Mouse (Mus musculus) stomach, postnatal 0 days (tissue): ENCODE results near the gene Klb. TPM values are rescaled to one million over a fixed set of nuclear protein-coding genes. Genes with fewer than 3 reads are reported as not detected.
A peak's percentile ranks its signal among the peaks of the same experiment; 100 is the strongest.
"Not testable (repeated sequence)": the region's sequence is repeated elsewhere in the genome, so short reads cannot be mapped to it uniquely, and the experiment has no call there.

Experiments used
- ATAC-seq: fragments of 200-750 bp; cut with Nextera tagmentation; 2 replicates; pipeline ENCODE4 v1.8.0; 2017; ENCODE audit not compliant: low FRiP score, low TSS enrichment
- DNase-seq: peaks from one replicate; pipeline ENCODE4 v3.0.0-alpha.2; 2016; ENCODE audit warnings: low spot score
- H3K27ac ChIP-seq: fragments of 300-500 bp; sonication (generic); replicated peaks from 2 replicates; pipeline ENCODE4 v1.5.1; 2014; ENCODE audit warnings: mild to moderate bottlenecking, control low read depth
- H3K27me3 ChIP-seq: fragments of 300-500 bp; sonication (generic); 2 replicates; pipeline ENCODE4 v1.6.1; 2014; ENCODE audit warnings: low read length; ENCODE audit not compliant: control insufficient read depth, insufficient read depth
- H3K36me3 ChIP-seq: fragments of 300-500 bp; sonication (generic); 2 replicates; pipeline ENCODE4 v1.6.1; 2014; ENCODE audit warnings: low read length, mixed read lengths; ENCODE audit not compliant: control insufficient read depth, insufficient read depth
- H3K4me1 ChIP-seq: fragments of 300-500 bp; sonication (generic); replicated peaks from 2 replicates; pipeline ENCODE4 v1.6.1; 2014; ENCODE audit warnings: antibody characterized with exemption; ENCODE audit not compliant: control insufficient read depth, insufficient read depth
- H3K4me2 ChIP-seq: fragments of 300-500 bp; sonication (generic); replicated peaks from 2 replicates; pipeline ENCODE4 v1.6.1; 2014; ENCODE audit warnings: low read depth, mild to moderate bottlenecking, control low read depth, moderate library complexity
- H3K4me3 ChIP-seq: fragments of 300-500 bp; sonication (generic); 2 replicates; pipeline ENCODE4 v1.5.1; 2014; ENCODE audit warnings: low read depth, low read length, control low read depth
- H3K9ac ChIP-seq: fragments of 300-500 bp; sonication (generic); 2 replicates; pipeline ENCODE4 v1.6.1; 2014; ENCODE audit warnings: mild to moderate bottlenecking, low read length, control low read depth, mixed read lengths
- H3K9me3 ChIP-seq: fragments of 300-500 bp; sonication (generic); 2 replicates; pipeline ENCODE4 v1.6.1; 2016; ENCODE audit warnings: low read length; ENCODE audit not compliant: control insufficient read depth
- CTCF ChIP-seq: IDR thresholded peaks from 2 replicates; pipeline ENCODE4 v1.5.1; 2016; ENCODE audit warnings: antibody characterized with exemption, low read depth, mild to moderate bottlenecking, moderate library complexity
- EP300 ChIP-seq: optimal IDR thresholded peaks from 2 replicates; pipeline ENCODE3; 2016; ENCODE audit warnings: antibody characterized with exemption
- WGBS: fragments of 180-500 bp; shearing (Covaris S2); extraction: QIAGEN DNeasy Blood & Tissue Kit; methylation state at CpG from one replicate; pipeline ENCODE4 v1.1.7; 2014; 5-methylcytosine and 5-hydroxymethylcytosine counted together
- polyA plus RNA-seq: library from polyadenylated mRNA; unstranded; fragments of >200 nt; fragmentation: Nextera tagmentation; extraction: Ambion mirVana; gene quantifications from 2 replicates; pipeline ENCODE4 v1.2.1, GENCODE M21; 2015

Gene Klb
- 0.24 and 0.25 TPM in 2 replicates for polyA plus RNA-seq

GRCm38 (mm10) chr5:65348168-65348567, at the start of gene Klb:
TSS of gene Klb (plus strand) at chr5:65348314.
- Histone ChIP-seq H3K4me1 (no peaks in the 10 kb centered on the region), H3K9ac (peak within 1 kb of the TSS; percentile 27; the same call in 1 of the 2 replicates), H3K27me3 (no peaks in the 10 kb centered on the region), H3K36me3 (no peaks in the 10 kb centered on the region), H3K27ac (no peak within 1 kb of the TSS), H3K4me3 (peak within 1 kb of the TSS; percentile 15), H3K9me3 (no peaks in the 10 kb centered on the region), H3K4me2 (peak within 1 kb of the TSS; percentile 36)
- no peak for ATAC-seq
- no peak for TF ChIP-seq CTCF
- TF ChIP-seq EP300 = no peak
- DNase-seq = peak; percentile 14
- 48% methylated on average over 15 of the region's 15 CpGs for WGBS

GRCm38 (mm10) chr5:65299623-65300022, 48.5 kb upstream of the Klb start:
- 86% methylated on average over 1 of the region's 1 CpGs for WGBS
- H3K36me3 ChIP-seq, H3K9ac ChIP-seq, H3K27ac ChIP-seq, H3K27me3 ChIP-seq, H3K4me1 ChIP-seq, DNase-seq, ATAC-seq, H3K4me2 ChIP-seq, H3K9me3 ChIP-seq, H3K4me3 ChIP-seq: not testable (repeated sequence)

GRCm38 (mm10) chr5:65300121-65300520, 48.0 kb upstream of the Klb start:
- TF ChIP-seq EP300 = no peak
- TF ChIP-seq CTCF = no peak
- H3K4me3 ChIP-seq = no peak overlapping the region
- H3K36me3 ChIP-seq = peaks cover 2% of the 10 kb centered on the region; the same call in 1 of the 2 replicates
- ATAC-seq (no peak), DNase-seq (no peak)
- H3K9ac ChIP-seq = no peak overlapping the region
- no peaks in the 10 kb centered on the region for H3K9me3 ChIP-seq
- H3K4me2 ChIP-seq = no peak overlapping the region
- 94% methylated on average over 9 of the region's 9 CpGs for WGBS
- H3K4me1 ChIP-seq = no peaks in the 10 kb centered on the region
- H3K27ac ChIP-seq = no peak overlapping the region
- no peaks in the 10 kb centered on the region for H3K27me3 ChIP-seq

- 79% methylated on average over 9 of the region's 9 CpGs for WGBS
- Histone ChIP-seq H3K9ac (no peak overlapping the region), H3K27ac (no peak overlapping the region), H3K4me3 (no peak overlapping the region), H3K4me1 (no peaks in the 10 kb centered on the region), H3K9me3 (no peaks in the 10 kb centered on the region), H3K27me3 (no peaks in the 10 kb centered on the region), H3K36me3 (peaks cover 4% of the 10 kb centered on the region; the same call in 1 of the 2 replicates), H3K4me2 (no peak overlapping the region)
- DNase-seq (no peak), ATAC-seq (no peak)
- TF ChIP-seq CTCF (no peak), EP300 (no peak)
Observed at GRCm38 (mm10) chr5:65305516-65305915, 42.6 kb upstream of the Klb start.

- no peak for ATAC-seq
- H3K4me3 ChIP-seq = no peak overlapping the region
- WGBS = 91% methylated on average over 7 of the region's 7 CpGs
- no peak overlapping the region for H3K27ac ChIP-seq
- H3K4me2 ChIP-seq = no peak overlapping the region
- H3K9me3 ChIP-seq = no peaks in the 10 kb centered on the region
- no peak overlapping the region for H3K9ac ChIP-seq
- TF ChIP-seq CTCF = no peak
- TF ChIP-seq EP300 = no peak
- H3K36me3 ChIP-seq = peaks cover 7% of the 10 kb centered on the region; the same call in 1 of the 2 replicates
- H3K4me1 ChIP-seq = no peaks in the 10 kb centered on the region
- H3K27me3 ChIP-seq = no peaks in the 10 kb centered on the region
- no peak for DNase-seq
Observed at GRCm38 (mm10) chr5:65308208-65308607, 39.9 kb upstream of the Klb start.

GRCm38 (mm10) chr5:65308866-65309265, 39.2 kb upstream of the Klb start:
- DNase-seq (no peak), ATAC-seq (no peak)
- Histone ChIP-seq H3K4me2 (no peak overlapping the region), H3K4me3 (no peak overlapping the region), H3K27ac (no peak overlapping the region), H3K36me3 (peaks cover 7% of the 10 kb centered on the region; the same call in 1 of the 2 replicates), H3K9ac (no peak overlapping the region), H3K27me3 (no peaks in the 10 kb centered on the region), H3K9me3 (no peaks in the 10 kb centered on the region), H3K4me1 (no peaks in the 10 kb centered on the region)
- WGBS = 91% methylated on average over 3 of the region's 3 CpGs
- TF ChIP-seq EP300 (no peak), CTCF (no peak)
